Mouse (Mus musculus) CH12.LX (cell line): ENCODE results near the gene Hlf. TPM values are rescaled to one million over a fixed set of nuclear protein-coding genes. Genes with fewer than 3 reads are reported as not detected.

ENCODE experiments used
- DNase-seq: peaks from one replicate; pipeline ENCODE4 v3.0.0-alpha.2; 2013; ENCODE audit errors: extremely low read depth
- H3K27ac ChIP-seq: 2 replicates; pipeline ENCODE4 v1.5.1; 2012; ENCODE audit warnings: low read depth, mild to moderate bottlenecking, control low read depth, moderate library complexity; ENCODE audit not compliant: insufficient read depth
- H3K27me3 ChIP-seq: replicated peaks from 2 replicates; pipeline ENCODE3; 2012; ENCODE audit warnings: inconsistent platforms
- H3K36me3 ChIP-seq, 2 experiments: replicated peaks in 1 of 2; 2 replicates each; pipeline versions ENCODE3 to v1.6.1; 2012; ENCODE audit warnings: inconsistent platforms in 1 of 2, low read length in 1 of 2, mild to moderate bottlenecking in 1 of 2, mixed read lengths in 1 of 2, moderate library complexity in 1 of 2; ENCODE audit not compliant: control insufficient read depth in 1 of 2, insufficient read depth in 1 of 2
- H3K4me1 ChIP-seq, 2 experiments: 2 replicates each; pipeline ENCODE4 v1.6.1; 2012; ENCODE audit warnings: inconsistent platforms in 1 of 2, moderate library complexity in 1 of 2; ENCODE audit not compliant: insufficient read depth in 2 of 2, control insufficient read depth in 1 of 2
- H3K4me2 ChIP-seq: 2 replicates; pipeline ENCODE4 v1.6.1; 2012; ENCODE audit warnings: low read depth, mild to moderate bottlenecking, control low read depth; ENCODE audit not compliant: poor library complexity, insufficient read depth, severe bottlenecking
- H3K4me3 ChIP-seq, 3 experiments: fragments of 150-350 bp in 1 of 3; sonication (generic) in 1 of 3; replicated peaks in 1 of 3; 2 replicates each; pipeline versions ENCODE3 to v1.5.1; 2011 to 2012; ENCODE audit warnings: low read depth in 2 of 3, low read length in 2 of 3, mild to moderate bottlenecking in 2 of 3, moderate library complexity in 2 of 3, control low read depth in 1 of 3, improper control_type of control experiment in 1 of 3, inconsistent platforms in 1 of 3, mixed read lengths in 1 of 3; ENCODE audit not compliant: poor library complexity in 1 of 3
- H3K79me2 ChIP-seq: replicated peaks from 2 replicates; pipeline ENCODE4 v1.6.1; 2012; ENCODE audit warnings: mild to moderate bottlenecking, moderate library complexity; ENCODE audit not compliant: control insufficient read depth, poor library complexity, insufficient read depth, severe bottlenecking; ENCODE audit errors: extremely low read depth
- H3K9ac ChIP-seq: 2 replicates; pipeline ENCODE4 v1.6.1; 2012; ENCODE audit warnings: low read depth, mild to moderate bottlenecking, control low read depth, moderate library complexity; ENCODE audit not compliant: insufficient read depth
- H3K9me3 ChIP-seq: replicated peaks from 2 replicates; pipeline ENCODE3; 2012; ENCODE audit warnings: low read length, inconsistent platforms, mixed read lengths
- BHLHE40 ChIP-seq: IDR thresholded peaks from 2 replicates; pipeline ENCODE4 v1.6.1; 2011; ENCODE audit warnings: mild to moderate bottlenecking, low read depth, low read length, improper control_type of control experiment
- CHD1 ChIP-seq: IDR thresholded peaks from 2 replicates; pipeline ENCODE4 v1.6.1; 2012; ENCODE audit warnings: low read depth, low read length, improper control_type of control experiment, inconsistent platforms
- CHD2 ChIP-seq: IDR thresholded peaks from 2 replicates; pipeline ENCODE4 v1.6.1; 2011; ENCODE audit warnings: low read length, improper control_type of control experiment
- E2F4 ChIP-seq: IDR thresholded peaks from 2 replicates; pipeline ENCODE4 v1.6.1; 2011; ENCODE audit warnings: low read depth, low read length, improper control_type of control experiment; ENCODE audit not compliant: insufficient replicate concordance
- HCFC1 ChIP-seq: IDR thresholded peaks from 2 replicates; pipeline ENCODE4 v1.6.1; 2012; ENCODE audit warnings: low read depth, mild to moderate bottlenecking, inconsistent platforms, low read length, improper control_type of control experiment
- IRF4 ChIP-seq: IDR thresholded peaks from 2 replicates; pipeline ENCODE4 v1.6.1; 2014; ENCODE audit warnings: low read depth, mild to moderate bottlenecking, inconsistent platforms, low read length, improper control_type of control experiment
- MAFK ChIP-seq: IDR thresholded peaks from 2 replicates; pipeline ENCODE4 v1.6.1; 2011; ENCODE audit warnings: low read length, improper control_type of control experiment; ENCODE audit not compliant: insufficient replicate concordance
- MXI1 ChIP-seq: IDR thresholded peaks from 2 replicates; pipeline ENCODE4 v1.6.1; 2011; ENCODE audit warnings: mild to moderate bottlenecking, low read depth, low read length, improper control_type of control experiment
- NELFE ChIP-seq: IDR thresholded peaks from 2 replicates; pipeline ENCODE4 v1.6.1; 2011; ENCODE audit warnings: low read depth, low read length, improper control_type of control experiment
- NRF1 ChIP-seq: IDR thresholded peaks from 2 replicates; pipeline ENCODE4 v1.6.1; 2014; ENCODE audit warnings: low read depth, mild to moderate bottlenecking, inconsistent platforms, low read length, improper control_type of control experiment, moderate library complexity
- PAX5 ChIP-seq: IDR thresholded peaks from 2 replicates; pipeline ENCODE4 v1.6.1; 2012; ENCODE audit warnings: low read length, inconsistent platforms, mixed read lengths
- POLR2A ChIP-seq: IDR thresholded peaks from 2 replicates; pipeline ENCODE4 v1.6.1; 2011; ENCODE audit warnings: low read depth, mild to moderate bottlenecking, improper control_type of control experiment, low read length
- TBP ChIP-seq: conservative IDR thresholded peaks from 2 replicates; pipeline ENCODE4 v1.6.1; 2011; ENCODE audit warnings: low read depth, low read length, improper control_type of control experiment
- UBTF ChIP-seq: IDR thresholded peaks from 2 replicates; pipeline ENCODE4 v1.6.1; 2012; ENCODE audit warnings: low read depth, mild to moderate bottlenecking, inconsistent platforms, low read length, improper control_type of control experiment, moderate library complexity
- USF1 ChIP-seq: IDR thresholded peaks from 2 replicates; pipeline ENCODE4 v1.6.1; 2014; ENCODE audit warnings: low read depth, mild to moderate bottlenecking, inconsistent platforms, low read length, improper control_type of control experiment
- USF2 ChIP-seq: conservative IDR thresholded peaks from 2 replicates; pipeline ENCODE4 v1.6.1; 2011; ENCODE audit warnings: low read depth, low read length, improper control_type of control experiment
- dilution Hi-C: fragments of 300-500 bp; cut with MboI; formaldehyde crosslinking; loops from 2 replicates; pipeline ENCODE4 v1.14.3; 2020; ENCODE audit warnings: low sequenced_read_pairs; ENCODE audit not compliant: extremely low pct_unique_long_range_greater_than_20kb, extremely low pct_ligation_motif_present
- in situ Hi-C: fragments of 300-500 bp; cut with MboI; formaldehyde crosslinking; loops from 3 replicates; pipeline ENCODE4 v1.14.3; 2019; ENCODE audit warnings: low sequenced_read_pairs, low pct_ligation_motif_present, low pct_unique_long_range_greater_than_20kb, mixed read lengths
- polyA plus RNA-seq: library from polyadenylated mRNA; unstranded; fragments of >175 nt; gene quantifications from 2 replicates; pipeline ENCODE4 v1.2.1, GENCODE M21; 2012; ENCODE audit warnings: low read depth; ENCODE audit not compliant: insufficient read length
- total RNA-seq, 2 experiments: library from RNA; depleted of rRNA; stranded (reverse); fragments of 300-350 nt in 1 of 2; fragments of >200 nt in 1 of 2; gene quantifications; 2 replicates each; pipeline ENCODE4 v1.2.3; 2012 to 2014

Hlf gene
- total and polyA plus RNA-seq, 3 experiments = 0.08 to 0.36 TPM; not detected in 1

DNA sequence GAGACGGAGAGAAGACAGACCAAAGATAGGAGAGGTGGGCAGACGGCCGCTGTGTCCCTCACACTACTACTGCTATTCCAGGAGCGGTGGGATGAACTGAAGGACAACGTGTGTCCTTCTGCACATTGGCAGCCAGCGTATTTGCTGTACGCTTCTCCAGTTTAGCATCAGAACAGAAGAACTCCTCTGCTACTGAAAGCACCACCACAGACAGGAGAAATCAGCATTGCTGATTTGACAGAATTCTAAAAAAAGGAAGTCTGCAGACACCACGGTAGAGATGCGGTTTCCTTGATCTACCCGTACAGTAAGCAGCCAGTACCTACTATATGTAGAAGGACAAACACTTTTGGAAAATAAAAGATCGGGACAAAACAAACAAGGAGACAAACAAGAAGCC is 29.0 kb upstream of the Hlf start:
- Histone ChIP-seq H3K79me2 (no peaks in the 10 kb centered on the region), H3K27ac (no peak overlapping the region), H3K27me3 (no peaks in the 10 kb centered on the region)
- DNase-seq = peak; percentile 44
- TF ChIP-seq USF2 (no peak), HCFC1 (no peak), TBP (no peak), MXI1 (no peak), IRF4 (no peak), CHD2 (no peak), MAFK (peak; percentile 93)
- TF ChIP-seq, all 38 proteins: peak for 1
- Histone ChIP-seq H3K9ac (no peak overlapping the region), H3K4me1 (peaks cover 5 to 18% of the 10 kb centered on the region in 2 experiments; a peak in 3 of 4 replicates), H3K9me3 (no peaks in the 10 kb centered on the region), H3K4me3 (no peak overlapping the region), H3K36me3 (no peaks in the 10 kb centered on the region), H3K4me2 (peak overlapping the region; percentile 29; the same call in 1 of the 2 replicates)
- in situ Hi-C loops = no loop called here
- dilution Hi-C loops = no loop called here

DNA sequence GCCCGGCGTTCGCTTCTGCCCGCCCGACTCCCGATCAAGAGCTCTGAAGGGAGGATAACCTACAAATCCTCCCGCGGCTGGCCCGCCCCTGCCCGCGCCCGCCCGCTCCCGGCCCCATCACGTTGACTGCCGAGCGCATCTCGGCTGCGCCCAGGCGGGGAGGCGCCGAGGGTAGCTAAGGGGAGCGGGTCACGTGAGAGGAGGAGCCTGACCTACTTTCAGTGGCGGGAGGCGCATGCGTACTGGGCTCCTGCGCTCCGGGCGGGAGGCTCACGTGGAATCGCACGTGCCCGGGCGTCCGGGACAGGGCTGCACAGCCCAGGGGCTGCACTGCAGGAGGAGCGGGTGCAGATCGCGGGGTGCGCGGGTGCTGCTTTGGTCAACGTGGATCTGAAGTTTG is 27.2 kb upstream of the Hlf start:
- no peaks in the 10 kb centered on the region for H3K9me3 ChIP-seq
- dilution Hi-C loops (no loop called here), in situ Hi-C loops (no loop called here)
- no peaks in the 10 kb centered on the region for H3K27me3 ChIP-seq
- H3K79me2 ChIP-seq = no peaks in the 10 kb centered on the region
- H3K36me3 ChIP-seq = no peaks in the 10 kb centered on the region
- H3K27ac ChIP-seq = no peak overlapping the region
- peaks cover 5 to 18% of the 10 kb centered on the region in 2 experiments; a peak in 3 of 4 replicates for H3K4me1 ChIP-seq
- H3K9ac ChIP-seq = no peak overlapping the region
- H3K4me3 ChIP-seq = no peak overlapping the region
- TF ChIP-seq NRF1 (peak; percentile 73), POLR2A (no peak), USF1 (peak; percentile 46), PAX5 (no peak), BHLHE40 (peak; percentile 77), CHD2 (no peak), NELFE (no peak), UBTF (no peak), E2F4 (no peak), IRF4 (no peak), CHD1 (no peak)
- TF ChIP-seq, all 38 proteins: peak for 3
- H3K4me2 ChIP-seq = no peak overlapping the region
- no peak for DNase-seq
